Mouse (Mus musculus) forebrain, embryonic 12.5 days (tissue): ENCODE data around the gene Nceh1. TPM values are rescaled to one million over a fixed set of nuclear protein-coding genes. Genes with fewer than 3 reads are reported as not detected.
"Not testable (repeated sequence)": the region's sequence is repeated elsewhere in the genome, so short reads cannot be mapped to it uniquely, and the experiment has no call there.

Experiments used
- ATAC-seq: fragments of 200-750 bp; cut with Nextera tagmentation; 2 replicates; pipeline ENCODE4 v1.8.0; 2017; ENCODE audit warnings: moderate TSS enrichment; ENCODE audit not compliant: low FRiP score
- H3K27ac ChIP-seq: fragments of 300-500 bp; sonication (generic); 2 replicates; pipeline ENCODE4 v1.5.1; 2016; ENCODE audit warnings: mild to moderate bottlenecking
- H3K27me3 ChIP-seq: fragments of 300-500 bp; sonication (generic); 2 replicates; pipeline ENCODE4 v1.6.1; 2016; ENCODE audit warnings: mild to moderate bottlenecking
- H3K36me3 ChIP-seq: fragments of 300-500 bp; sonication (generic); replicated peaks from 2 replicates; pipeline ENCODE4 v1.6.1; 2016; ENCODE audit warnings: mild to moderate bottlenecking
- H3K4me1 ChIP-seq: fragments of 300-500 bp; sonication (generic); 2 replicates; pipeline ENCODE4 v1.6.1; 2016
- H3K4me2 ChIP-seq: fragments of 300-500 bp; sonication (generic); 2 replicates; pipeline ENCODE4 v1.6.1; 2016; ENCODE audit warnings: mild to moderate bottlenecking, moderate library complexity
- H3K4me3 ChIP-seq: fragments of 300-500 bp; sonication (generic); replicated peaks from 2 replicates; pipeline ENCODE4 v1.5.1; 2016; ENCODE audit warnings: mild to moderate bottlenecking
- H3K9ac ChIP-seq: fragments of 300-500 bp; sonication (generic); 2 replicates; pipeline ENCODE4 v1.6.1; 2016; ENCODE audit warnings: mild to moderate bottlenecking
- H3K9me3 ChIP-seq: fragments of 300-500 bp; sonication (generic); 2 replicates; pipeline ENCODE4 v1.6.1; 2016
- WGBS: fragments of 180-500 bp; shearing (Covaris S2); methylation state at CpG from one replicate; pipeline ENCODE4 v1.1.7; 2016; 5-methylcytosine and 5-hydroxymethylcytosine counted together
- polyA plus RNA-seq: library from polyadenylated mRNA; unstranded; fragments of >200 nt; fragmentation: Nextera tagmentation; extraction: Ambion mirVana; gene quantifications from 2 replicates; pipeline ENCODE4 v1.2.1, GENCODE M21; 2016

The Nceh1 gene
- polyA plus RNA-seq, 1 experiment from 2014 or later = 4.4 TPM

DNA sequence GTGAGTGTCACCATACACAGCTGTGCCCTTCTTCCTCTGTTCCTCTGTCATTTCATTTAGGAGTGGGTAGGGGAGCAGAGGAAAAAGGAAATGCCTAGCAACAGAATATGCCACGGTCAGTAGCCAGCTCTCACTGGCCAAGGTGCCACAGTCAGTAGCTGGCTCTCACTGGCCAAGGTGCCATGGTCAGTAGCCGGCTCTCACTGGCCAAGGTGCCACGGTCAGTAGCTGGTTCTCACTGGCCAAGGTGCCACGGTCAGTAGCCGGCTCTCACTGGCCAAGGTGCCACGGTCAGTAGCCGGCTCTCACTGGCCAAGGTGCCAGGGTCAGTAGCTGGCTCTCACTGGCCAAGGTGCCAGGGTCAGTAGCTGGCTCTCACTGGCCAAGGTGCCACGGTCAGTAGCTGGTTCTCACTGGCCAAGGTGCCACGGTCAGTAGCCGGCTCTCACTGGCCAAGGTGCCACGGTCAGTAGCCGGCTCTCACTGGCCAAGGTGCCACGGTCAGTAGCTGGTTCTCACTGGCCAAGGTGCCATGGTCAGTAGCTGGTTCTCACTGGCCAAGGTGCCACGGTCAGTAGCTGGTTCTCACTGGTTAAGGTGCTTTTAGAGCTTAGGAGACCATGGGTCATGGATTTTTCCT, 96.6 kb downstream of the Nceh1 start:
- ATAC-seq, H3K9ac ChIP-seq, H3K27ac ChIP-seq, H3K9me3 ChIP-seq, H3K4me2 ChIP-seq, H3K4me3 ChIP-seq, H3K36me3 ChIP-seq: not testable (repeated sequence)
- H3K27me3 ChIP-seq = peaks cover 14% of the 10 kb centered on the region; the same call in 1 of the 2 replicates
- 97% methylated on average over 14 of the region's 14 CpGs for WGBS
- peaks cover 15% of the 10 kb centered on the region for H3K4me1 ChIP-seq

- Histone ChIP-seq H3K36me3 (no peaks in the 10 kb centered on the region), H3K27ac (no peak overlapping the region), H3K9ac (no peak overlapping the region), H3K9me3 (no peaks in the 10 kb centered on the region), H3K4me1 (peaks cover 15% of the 10 kb centered on the region), H3K27me3 (peaks cover 14% of the 10 kb centered on the region; the same call in 1 of the 2 replicates), H3K4me2 (no peak overlapping the region), H3K4me3 (no peak overlapping the region)
- WGBS = 69% methylated on average over 11 of the region's 11 CpGs
- no peak for ATAC-seq
Measured at GRCm38 (mm10) chr3:27280280-27280749, 97.5 kb downstream of the Nceh1 start.

DNA sequence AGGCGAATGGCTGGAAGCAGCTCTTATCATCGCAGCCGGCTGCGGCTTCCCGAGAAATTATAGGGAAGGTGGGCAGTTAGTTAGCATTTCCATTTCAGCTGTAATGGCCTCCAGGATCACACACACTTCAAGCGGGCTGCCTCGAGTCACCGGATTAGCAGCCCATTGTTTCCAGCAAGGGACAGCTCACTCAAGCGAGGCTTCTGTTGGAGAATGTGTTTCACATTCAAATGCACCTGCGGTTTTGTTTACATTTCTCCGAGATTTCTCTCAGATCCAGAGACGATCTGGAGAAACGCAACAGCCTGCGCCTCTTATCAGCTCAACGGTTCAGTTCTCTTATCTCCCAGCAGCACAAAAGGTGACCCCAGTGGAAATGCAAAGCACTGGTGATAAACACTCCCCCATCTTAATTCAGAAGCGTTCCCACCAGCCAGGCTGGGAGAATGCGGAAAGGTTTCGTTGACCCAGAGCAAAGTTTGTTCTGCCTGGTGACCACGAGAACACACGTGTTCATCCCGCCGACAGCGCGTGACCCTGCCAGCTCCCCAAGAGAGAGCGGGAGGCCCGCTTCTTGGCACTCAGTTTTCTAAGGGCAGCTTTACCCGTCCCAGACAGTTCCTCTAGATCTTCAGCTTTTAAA, 100.4 kb downstream of the Nceh1 start:
- Histone ChIP-seq H3K9ac (peak overlapping the region; percentile 36; the same call in 1 of the 2 replicates), H3K4me2 (peak overlapping the region; percentile 61), H3K9me3 (no peaks in the 10 kb centered on the region), H3K36me3 (no peaks in the 10 kb centered on the region), H3K27me3 (peaks cover 14% of the 10 kb centered on the region; the same call in 1 of the 2 replicates), H3K4me1 (peaks cover 15% of the 10 kb centered on the region), H3K4me3 (peak overlapping the region; percentile 35), H3K27ac (no peak overlapping the region)
- ATAC-seq = peak; percentile 76
- WGBS = 2% methylated on average over 27 of the region's 27 CpGs

GRCm38 (mm10) chr3:27283796-27284195, 101.0 kb downstream of the Nceh1 start:
- no peak overlapping the region for H3K27ac ChIP-seq
- WGBS = 43% methylated on average over 7 of the region's 7 CpGs
- H3K36me3 ChIP-seq = no peaks in the 10 kb centered on the region
- H3K9me3 ChIP-seq = no peaks in the 10 kb centered on the region
- no peak overlapping the region for H3K9ac ChIP-seq
- H3K27me3 ChIP-seq = peaks cover 14% of the 10 kb centered on the region; the same call in 1 of the 2 replicates
- ATAC-seq = peak; percentile 18; the same call in 1 of the 2 replicates
- H3K4me3 ChIP-seq = peak overlapping the region; percentile 35; the same call in 1 of the 2 replicates
- peaks cover 15% of the 10 kb centered on the region for H3K4me1 ChIP-seq
- H3K4me2 ChIP-seq = peak overlapping the region; percentile 61

DNA sequence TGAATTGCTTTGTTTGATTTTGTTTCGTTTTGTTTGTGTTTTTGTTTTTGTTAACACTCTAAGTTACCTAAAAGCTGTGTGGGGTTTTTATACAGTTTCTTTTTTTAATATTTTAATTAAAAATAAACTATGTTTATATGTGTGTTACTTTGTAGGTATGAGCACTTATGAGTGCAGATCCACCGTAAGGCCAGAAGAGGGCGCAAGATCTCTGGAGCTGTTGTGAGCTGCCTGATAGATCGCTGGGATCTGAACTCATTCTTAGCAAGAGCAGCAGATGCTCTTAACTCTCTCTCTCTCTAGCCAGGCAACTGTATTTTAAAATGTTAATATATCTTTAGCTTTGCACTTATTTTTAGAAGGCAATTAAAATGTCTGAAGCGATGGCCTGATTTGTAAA, 101.5 kb downstream of the Nceh1 start:
- H3K4me1 ChIP-seq = peaks cover 15% of the 10 kb centered on the region
- whole genome bisulfite sequencing = 91% methylated on average over 5 of the region's 5 CpGs
- H3K9ac ChIP-seq = no peak overlapping the region
- no peaks in the 10 kb centered on the region for H3K9me3 ChIP-seq
- no peak overlapping the region for H3K4me3 ChIP-seq
- H3K4me2 ChIP-seq = no peak overlapping the region
- H3K36me3 ChIP-seq = no peaks in the 10 kb centered on the region
- ATAC-seq = no peak
- H3K27ac ChIP-seq = no peak overlapping the region
- peaks cover 14% of the 10 kb centered on the region; the same call in 1 of the 2 replicates for H3K27me3 ChIP-seq

DNA sequence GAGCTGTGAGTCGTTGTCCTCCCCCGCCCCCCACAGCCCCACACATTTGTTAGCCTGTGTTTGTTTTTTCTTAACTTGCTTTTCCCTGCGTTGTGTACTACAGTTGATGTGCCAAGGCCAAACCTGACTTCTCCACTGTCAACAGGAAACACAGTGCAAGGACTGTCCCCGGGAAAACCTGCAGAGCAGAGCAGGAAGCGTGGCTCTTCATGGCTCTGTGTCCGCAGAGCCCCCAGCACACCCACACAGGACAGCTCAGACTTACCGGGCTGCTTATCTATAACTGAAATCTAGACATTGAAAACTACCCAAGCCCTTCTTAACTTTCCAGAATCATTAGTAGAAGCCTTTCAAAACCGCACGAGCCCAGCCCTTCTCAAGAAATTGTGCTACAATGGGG, 102.3 kb downstream of the Nceh1 start:
- H3K4me1 ChIP-seq = peaks cover 15% of the 10 kb centered on the region
- no peak overlapping the region for H3K4me3 ChIP-seq
- no peaks in the 10 kb centered on the region for H3K36me3 ChIP-seq
- WGBS = 85% methylated on average over 9 of the region's 9 CpGs
- H3K9ac ChIP-seq = no peak overlapping the region
- H3K4me2 ChIP-seq = no peak overlapping the region
- no peak for ATAC-seq
- peaks cover 14% of the 10 kb centered on the region; the same call in 1 of the 2 replicates for H3K27me3 ChIP-seq
- no peaks in the 10 kb centered on the region for H3K9me3 ChIP-seq
- H3K27ac ChIP-seq = no peak overlapping the region

DNA sequence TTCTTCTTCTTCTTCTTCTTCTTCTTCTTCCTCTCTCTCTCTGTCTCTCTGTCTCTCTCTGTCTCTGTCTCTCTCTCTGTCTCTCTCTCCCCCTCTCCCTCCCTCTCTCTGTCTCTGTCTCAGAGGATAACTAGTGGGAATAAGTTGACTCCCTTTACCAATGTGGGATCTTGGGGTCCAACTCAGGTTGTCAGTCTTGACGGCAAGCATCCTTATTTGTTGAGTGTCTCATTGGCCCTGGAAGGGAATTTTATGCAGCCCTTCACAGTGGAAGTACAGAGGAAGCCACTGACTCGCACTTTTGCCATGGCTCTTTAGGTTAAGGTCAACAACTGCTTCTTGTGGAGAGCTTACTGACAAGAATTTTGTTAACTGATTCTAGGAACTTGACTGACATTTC, 105.5 kb downstream of the Nceh1 start:
- Histone ChIP-seq H3K9ac (no peak overlapping the region), H3K4me2 (no peak overlapping the region), H3K9me3 (no peaks in the 10 kb centered on the region), H3K27me3 (peaks cover 3% of the 10 kb centered on the region; the same call in 1 of the 2 replicates), H3K27ac (no peak overlapping the region), H3K4me3 (no peak overlapping the region), H3K4me1 (peaks cover 5% of the 10 kb centered on the region), H3K36me3 (no peaks in the 10 kb centered on the region)
- WGBS = 76% methylated on average over 2 of the region's 2 CpGs
- ATAC-seq = no peak

- no peak overlapping the region for H3K27ac ChIP-seq
- no peaks in the 10 kb centered on the region for H3K9me3 ChIP-seq
- peaks cover 1% of the 10 kb centered on the region; the same call in 1 of the 2 replicates for H3K27me3 ChIP-seq
- no peak overlapping the region for H3K4me2 ChIP-seq
- no peak overlapping the region for H3K9ac ChIP-seq
- H3K36me3 ChIP-seq = no peaks in the 10 kb centered on the region
- H3K4me3 ChIP-seq = no peak overlapping the region
- WGBS = 72% methylated on average over 8 of the region's 8 CpGs
- ATAC-seq = no peak
- H3K4me1 ChIP-seq = no peaks in the 10 kb centered on the region
Measured at GRCm38 (mm10) chr3:27288909-27289308, 106.1 kb downstream of the Nceh1 start.

DNA sequence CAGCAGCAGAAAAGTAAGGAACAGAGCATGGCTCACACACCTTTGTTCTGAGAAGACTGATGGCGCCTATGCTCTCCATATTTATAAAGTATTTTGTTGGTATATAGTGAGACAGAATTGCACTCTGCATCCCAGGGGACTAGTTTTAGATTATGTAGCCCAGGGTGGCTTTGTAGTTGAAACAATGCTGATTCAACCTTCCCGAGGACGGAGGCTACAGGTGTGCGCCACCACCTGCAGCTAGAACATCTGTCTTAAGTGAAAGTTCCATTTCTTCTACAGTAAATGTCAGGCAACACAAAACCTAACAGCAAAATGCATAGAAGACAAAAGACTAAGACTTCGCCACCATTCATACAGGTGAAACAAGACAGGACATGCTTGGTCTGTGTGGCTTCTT, 107.5 kb downstream of the Nceh1 start:
- Histone ChIP-seq H3K9me3 (no peaks in the 10 kb centered on the region), H3K4me3 (no peak overlapping the region), H3K36me3 (no peaks in the 10 kb centered on the region), H3K4me1 (no peaks in the 10 kb centered on the region), H3K27me3 (no peaks in the 10 kb centered on the region), H3K9ac (no peak overlapping the region), H3K27ac (no peak overlapping the region), H3K4me2 (no peak overlapping the region)
- WGBS = 85% methylated on average over 5 of the region's 5 CpGs
- ATAC-seq = no peak

GRCm38 (mm10) chr3:27290945-27291344, 108.2 kb downstream of the Nceh1 start:
- 92% methylated on average over 5 of the region's 5 CpGs for WGBS
- not testable (repeated sequence) for H3K9ac ChIP-seq

DNA sequence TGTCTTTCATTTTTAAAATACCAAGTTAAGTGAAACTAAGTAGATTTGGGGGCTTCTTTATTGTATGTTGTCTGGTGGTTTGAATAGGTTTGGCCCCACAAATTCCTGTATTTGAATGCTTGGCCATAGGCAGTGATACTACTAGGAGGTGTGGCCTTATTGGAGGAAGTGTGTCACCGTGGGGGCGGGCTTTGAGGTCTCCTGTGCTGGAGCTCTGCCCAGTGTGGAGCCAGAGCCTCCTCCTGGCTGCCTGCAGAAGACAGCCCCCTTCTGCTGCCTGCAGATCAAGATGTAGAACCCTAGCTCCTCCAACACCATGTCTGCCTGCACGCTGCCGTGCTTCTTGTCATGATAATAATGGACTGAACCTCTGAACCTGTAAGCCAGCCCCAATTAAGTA, 108.6 kb downstream of the Nceh1 start:
- H3K4me1 ChIP-seq, H3K4me2 ChIP-seq, H3K27me3 ChIP-seq, H3K36me3 ChIP-seq, H3K27ac ChIP-seq, H3K9ac ChIP-seq, H3K9me3 ChIP-seq, H3K4me3 ChIP-seq: not testable (repeated sequence)
- ATAC-seq = peak; percentile 36; the same call in 1 of the 2 replicates
- WGBS = 81% methylated on average over 4 of the region's 4 CpGs

More at GRCm38 (mm10) chr3:27290945-27291344, 108.2 kb downstream of the Nceh1 start:
- H3K4me2 ChIP-seq, H3K4me3 ChIP-seq, H3K4me1 ChIP-seq, H3K27ac ChIP-seq, ATAC-seq, H3K36me3 ChIP-seq, H3K9me3 ChIP-seq, H3K27me3 ChIP-seq: not testable (repeated sequence)

- no peaks in the 10 kb centered on the region for H3K9me3 ChIP-seq
- no peak overlapping the region for H3K27ac ChIP-seq
- 66% methylated on average over 7 of the region's 7 CpGs for WGBS
- no peak overlapping the region for H3K4me2 ChIP-seq
- H3K27me3 ChIP-seq = no peaks in the 10 kb centered on the region
- no peaks in the 10 kb centered on the region for H3K36me3 ChIP-seq
- no peak overlapping the region for H3K4me3 ChIP-seq
- no peak overlapping the region for H3K9ac ChIP-seq
- ATAC-seq = no peak
- no peaks in the 10 kb centered on the region for H3K4me1 ChIP-seq
Measured at GRCm38 (mm10) chr3:27293645-27294385, 111.0 kb downstream of the Nceh1 start.
